Mouse (Mus musculus) skeletal muscle tissue, adult 2 months (tissue): Measurements from ENCODE around the gene Zfp628.

ENCODE experiments used
- DNase-seq: peaks from one replicate; pipeline ENCODE4 v3.0.0-alpha.2; 2012; ENCODE audit warnings: low read depth, low spot score

Gene Zfp628

GRCm38 (mm10) chr7:4918681-4919080, 3.7 kb downstream of the Zfp628 start:
- DNase-seq = no peak

DNA sequence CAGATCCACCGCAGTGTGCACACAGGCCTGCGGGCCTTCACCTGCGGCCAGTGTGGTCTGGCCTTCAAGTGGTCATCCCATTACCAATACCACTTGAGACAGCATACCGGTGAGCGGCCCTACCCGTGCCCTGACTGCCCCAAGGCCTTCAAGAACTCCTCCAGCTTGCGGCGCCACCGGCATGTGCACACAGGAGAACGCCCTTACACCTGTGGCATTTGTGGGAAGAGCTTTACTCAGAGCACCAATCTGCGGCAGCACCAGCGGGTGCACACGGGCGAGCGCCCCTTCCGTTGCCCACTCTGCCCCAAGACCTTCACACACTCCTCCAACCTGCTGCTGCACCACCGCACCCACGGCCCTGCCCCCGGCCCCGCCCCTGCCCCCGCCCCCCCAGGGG, 4.1 kb downstream of the Zfp628 start:
- DNase-seq = no peak

- DNase-seq = no peak
Measured at GRCm38 (mm10) chr7:4919971-4920370, 5.0 kb downstream of the Zfp628 start.

DNA sequence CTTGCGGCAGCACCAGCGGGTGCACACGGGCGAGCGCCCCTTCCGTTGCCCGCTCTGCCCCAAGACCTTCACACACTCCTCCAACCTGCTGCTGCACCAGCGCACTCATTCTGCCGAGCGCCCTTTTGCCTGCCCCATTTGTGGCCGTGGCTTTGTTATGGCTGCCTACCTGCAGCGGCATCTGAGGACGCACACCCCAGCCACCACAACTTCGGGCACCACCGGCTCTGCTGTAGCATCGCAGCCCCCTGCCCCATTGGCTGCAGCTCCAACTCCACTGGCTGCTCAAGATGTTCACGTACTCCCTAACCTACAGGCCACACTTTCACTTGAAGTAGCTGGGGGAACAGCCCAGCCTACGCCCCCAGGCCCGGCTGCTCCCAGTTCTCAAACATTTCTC, 5.5 kb downstream of the Zfp628 start:
- DNase-seq = no peak

DNA sequence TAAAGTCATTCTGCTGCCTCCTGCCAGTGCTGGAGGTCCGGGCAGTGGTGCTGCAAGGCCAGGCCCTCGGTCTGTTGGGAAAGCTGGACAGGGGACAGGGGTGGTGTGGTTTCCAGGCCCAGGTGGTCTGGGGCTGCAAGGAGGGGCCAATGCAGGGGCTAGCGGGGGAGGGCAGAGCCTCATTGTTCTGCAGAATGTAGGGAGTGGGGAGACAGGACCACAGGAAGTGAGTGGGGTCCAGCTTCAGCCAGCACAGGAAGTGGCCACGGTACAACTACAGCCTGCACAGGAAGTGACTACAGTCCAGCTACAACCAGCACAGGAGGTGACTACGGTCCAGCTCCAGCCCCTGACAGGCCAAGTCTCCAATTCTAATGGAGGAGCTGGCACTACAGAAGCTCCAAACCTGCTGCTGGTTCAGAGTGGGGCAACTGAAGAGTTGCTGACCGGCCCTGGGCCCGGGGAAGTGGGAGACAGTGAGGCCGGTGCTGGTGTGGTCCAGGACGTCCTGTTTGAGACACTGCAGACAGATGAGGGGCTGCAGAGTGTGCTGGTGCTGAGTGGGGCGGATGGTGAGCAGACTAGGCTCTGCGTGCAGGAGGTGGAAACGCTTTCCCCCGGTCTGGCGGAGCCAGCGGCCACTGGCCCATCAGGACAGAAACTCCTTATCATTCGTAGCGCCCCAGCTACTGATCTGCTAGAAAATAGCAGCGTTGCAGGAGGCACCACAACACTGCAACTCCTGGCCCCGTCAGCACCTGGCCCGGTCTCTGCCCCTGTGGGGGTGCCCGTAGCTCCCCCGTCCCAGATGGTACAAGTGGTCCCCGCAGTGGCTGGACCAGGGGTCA, 6.2 kb downstream of the Zfp628 start:
- DNase-seq = no peak

- no peak for DNase-seq
Measured at GRCm38 (mm10) chr7:4921824-4922482, 6.9 kb downstream of the Zfp628 start, which contains the start of gene Nat14. TSS of gene Nat14 (plus strand) at chr7:4922028.

DNA sequence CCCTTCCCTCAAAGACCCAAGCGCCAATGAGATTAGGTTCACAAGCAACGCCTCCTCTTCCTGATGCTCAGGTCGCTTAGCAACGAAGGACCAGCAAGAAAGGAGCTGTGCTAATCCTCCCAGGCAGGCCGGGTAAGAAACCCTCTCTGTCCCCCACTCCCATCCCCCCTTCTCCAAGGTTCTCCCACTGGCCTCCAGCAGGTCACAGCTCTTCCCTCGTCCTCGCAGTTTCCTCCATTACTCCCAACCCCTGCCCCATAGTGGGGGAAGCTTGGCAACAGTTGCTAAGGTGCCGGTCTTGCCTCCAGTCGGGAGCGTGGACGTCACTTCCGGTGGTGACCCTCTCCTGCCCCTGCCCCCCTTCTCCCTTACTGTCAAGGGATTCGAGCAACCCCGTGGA, 7.5 kb downstream of the Zfp628 start:
- no peak for DNase-seq

- DNase-seq = no peak
Measured at GRCm38 (mm10) chr7:4922931-4923565, 8.0 kb downstream of the Zfp628 start.

DNA sequence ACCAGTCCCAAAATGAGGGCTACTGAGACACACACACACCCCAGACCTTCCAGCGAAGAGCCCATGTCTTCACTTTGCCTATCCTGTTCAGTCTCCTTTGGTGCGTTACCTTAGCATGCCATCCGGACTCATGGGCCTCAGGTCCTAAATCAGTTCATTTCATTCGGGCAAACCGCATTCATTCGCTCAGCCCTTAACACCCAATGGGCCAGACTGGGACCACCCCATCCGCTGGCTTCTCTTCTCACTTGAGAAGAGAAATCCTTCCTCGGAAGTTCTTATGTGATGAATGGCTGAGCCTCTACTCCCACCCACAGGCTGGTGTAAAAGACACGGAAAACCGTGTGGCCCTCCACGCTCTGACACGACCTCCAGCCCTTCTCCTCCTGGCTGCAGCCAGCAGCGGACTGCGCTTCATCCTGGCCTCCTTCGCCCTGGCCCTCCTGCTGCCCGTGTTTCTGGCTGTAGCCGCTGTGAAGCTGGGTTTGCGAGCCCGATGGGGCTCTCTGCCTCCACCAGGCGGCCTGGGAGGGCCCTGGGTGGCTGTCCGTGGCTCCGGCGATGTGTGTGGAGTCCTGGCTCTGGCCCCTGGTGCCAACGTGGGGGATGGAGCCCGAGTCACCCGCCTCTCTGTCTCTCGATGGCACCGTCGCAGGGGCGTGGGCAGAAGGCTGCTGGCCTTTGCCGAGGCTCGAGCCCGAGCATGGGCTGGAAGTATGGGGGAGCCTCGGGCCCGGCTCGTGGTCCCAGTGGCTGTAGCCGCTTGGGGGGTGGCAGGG, 8.8 kb downstream of the Zfp628 start:
- DNase-seq = no peak

GRCm38 (mm10) chr7:4924483-4924882, 9.5 kb downstream of the Zfp628 start:
- no peak for DNase-seq

- DNase-seq = peak; percentile 84
Measured at GRCm38 (mm10) chr7:4924891-4925301, 9.9 kb downstream of the Zfp628 start.

DNA sequence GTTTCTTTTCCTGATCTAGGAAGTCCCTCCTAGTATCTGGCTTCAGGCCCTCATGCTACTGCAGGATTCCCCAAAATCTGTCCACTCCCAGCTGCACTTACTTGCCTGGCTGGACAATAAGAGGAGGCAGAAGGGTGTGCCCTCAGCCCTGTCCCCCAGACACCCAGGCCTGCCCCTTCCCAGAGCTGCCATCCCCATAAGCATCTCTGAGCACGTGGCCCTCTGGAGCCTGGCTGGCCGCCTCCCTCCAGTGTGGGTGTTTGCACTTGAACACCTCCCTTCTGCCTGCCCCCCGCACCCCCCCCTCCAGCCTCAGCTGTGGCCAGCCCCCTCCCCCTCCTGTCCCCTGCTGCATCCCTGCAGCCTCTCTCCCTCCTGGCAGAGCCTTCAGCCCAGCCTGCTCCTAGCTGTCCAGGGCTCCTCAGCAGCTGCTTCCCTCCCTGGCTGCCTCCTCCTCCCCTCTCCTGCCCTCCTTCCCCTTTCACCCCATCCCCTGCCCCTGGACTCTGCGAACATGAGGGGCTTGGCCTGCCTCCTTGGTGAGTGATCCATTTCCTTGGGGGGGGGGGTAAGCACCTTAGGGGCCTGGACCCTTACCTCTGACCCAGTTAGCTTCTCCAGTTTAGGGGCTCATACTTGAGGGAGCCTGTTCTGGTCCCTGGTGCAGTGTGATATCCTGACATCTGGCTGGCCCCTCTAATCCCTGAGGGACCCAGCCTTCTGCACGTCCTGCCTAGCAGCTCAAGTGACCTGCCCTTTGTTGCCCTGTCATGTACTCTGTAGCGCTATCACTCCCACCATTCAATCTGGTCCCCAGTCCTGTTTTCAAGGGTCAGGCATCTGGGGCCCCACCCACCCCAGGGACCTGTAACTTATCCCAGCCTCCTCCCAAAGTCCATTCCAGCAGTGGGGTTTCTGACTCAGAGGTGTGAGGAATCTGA, 10.7 kb downstream of the Zfp628 start, which contains the start of gene Ssc5d:
Ssc5d (plus strand) TSS at position 345 of the 941 bp plus-strand sequence.
- peak; percentile 82 for DNase-seq

DNA sequence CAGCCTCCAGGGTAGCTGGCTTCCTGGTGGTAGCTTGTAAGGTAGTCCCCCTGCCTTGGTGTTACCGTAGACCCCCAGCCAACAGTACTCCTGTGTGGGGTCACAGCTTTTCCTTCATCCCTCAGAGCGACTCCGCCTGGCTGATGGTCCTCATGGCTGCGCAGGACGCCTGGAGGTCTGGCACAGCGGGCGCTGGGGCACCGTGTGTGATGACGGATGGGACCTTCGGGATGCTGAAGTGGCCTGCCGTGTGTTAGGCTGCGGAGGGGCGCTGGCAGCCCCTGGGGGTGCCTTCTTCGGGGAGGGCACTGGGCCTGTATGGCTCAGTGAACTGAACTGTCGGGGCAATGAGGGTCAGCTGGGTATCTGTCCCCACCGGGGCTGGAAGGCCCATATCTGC, 11.8 kb downstream of the Zfp628 start:
- no peak for DNase-seq

DNA sequence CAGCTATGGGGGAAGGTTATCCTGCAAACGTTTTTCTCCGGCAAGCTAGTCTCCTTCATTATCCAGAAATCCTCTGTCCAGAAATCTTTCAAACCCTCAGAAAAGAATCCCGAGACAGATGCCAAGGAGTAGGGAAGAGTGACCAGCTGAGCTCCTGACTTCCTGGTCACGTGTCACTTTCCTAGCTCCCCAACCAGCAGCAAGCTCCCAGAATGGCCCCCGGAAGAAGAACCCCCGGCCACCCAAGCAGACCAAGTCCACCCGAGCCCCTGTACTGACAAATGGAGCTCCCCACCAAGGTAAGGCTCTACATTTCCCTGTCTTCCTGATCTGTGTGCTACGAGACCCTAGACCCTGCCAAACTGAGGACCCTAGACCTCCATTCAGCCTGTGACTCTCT, 12.7 kb downstream of the Zfp628 start:
- no peak for DNase-seq

GRCm38 (mm10) chr7:4928323-4928722, 13.3 kb downstream of the Zfp628 start:
- no peak for DNase-seq

- DNase-seq = no peak
Measured at GRCm38 (mm10) chr7:4933103-4933502, 18.1 kb downstream of the Zfp628 start.

- DNase-seq = no peak
Measured at GRCm38 (mm10) chr7:4934160-4934914, 19.3 kb downstream of the Zfp628 start.

- no peak for DNase-seq
Measured at GRCm38 (mm10) chr7:4936832-4937231, 21.8 kb downstream of the Zfp628 start.

DNA sequence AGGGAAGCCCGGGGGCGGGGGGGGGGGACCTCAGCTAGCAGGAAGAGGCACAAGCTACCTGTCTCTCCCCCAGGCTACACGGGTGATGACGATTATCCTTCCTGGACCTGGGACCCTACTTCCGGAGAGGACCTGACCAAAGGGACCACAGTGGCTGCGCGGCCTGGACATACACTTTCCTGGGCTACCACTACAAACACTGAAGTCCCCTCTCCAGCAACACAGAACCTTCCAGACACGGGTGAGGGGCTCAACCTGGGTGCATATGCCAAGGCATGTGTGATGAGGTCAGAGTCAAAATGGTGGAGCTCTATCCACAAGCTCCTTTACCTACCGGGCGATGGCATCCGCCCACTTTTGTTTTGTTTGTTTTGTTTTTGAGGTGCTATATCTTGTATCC, 22.4 kb downstream of the Zfp628 start:
- no peak for DNase-seq

DNA sequence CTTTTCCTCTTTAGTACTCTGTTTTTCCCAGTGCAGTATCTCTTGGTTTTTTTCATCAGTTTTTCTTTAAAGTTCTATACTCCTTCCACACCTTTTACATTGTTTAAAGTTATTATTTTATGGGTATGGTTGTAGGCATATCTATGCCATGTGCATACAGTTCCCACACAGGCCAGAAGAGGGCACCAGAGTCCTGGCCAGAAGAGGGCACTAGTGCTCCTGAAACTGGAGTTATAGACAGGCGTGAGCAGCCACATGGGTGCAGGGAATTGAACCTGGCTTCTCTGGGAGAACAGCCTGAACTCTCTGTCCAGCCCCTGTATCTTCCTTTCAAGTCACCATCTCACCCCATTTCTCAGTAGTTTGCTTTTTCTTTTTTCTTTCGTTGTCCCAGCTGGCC, 23.4 kb downstream of the Zfp628 start:
- no peak for DNase-seq
